Mouse (Mus musculus) layer of hippocampus, postnatal 36 days (tissue): ENCODE measurements around the gene Otop3. TPM values are rescaled to one million over a fixed set of nuclear protein-coding genes. Genes with fewer than 3 reads are reported as not detected.
A peak's percentile ranks its signal among the peaks of the same experiment; 100 is the strongest.

Source experiments
- DNase-seq, 2 experiments: peaks; one replicate each; pipeline ENCODE4 v3.0.0; 2022
- total RNA-seq, 2 experiments: library from RNA; stranded (reverse); gene quantifications; 2 replicates each; pipeline ENCODE4 v1.2.3; 2021

The Otop3 gene
- under 1 TPM in 1 of 2 experiments, not detected in 1; 0.22 TPM for total RNA-seq

DNA sequence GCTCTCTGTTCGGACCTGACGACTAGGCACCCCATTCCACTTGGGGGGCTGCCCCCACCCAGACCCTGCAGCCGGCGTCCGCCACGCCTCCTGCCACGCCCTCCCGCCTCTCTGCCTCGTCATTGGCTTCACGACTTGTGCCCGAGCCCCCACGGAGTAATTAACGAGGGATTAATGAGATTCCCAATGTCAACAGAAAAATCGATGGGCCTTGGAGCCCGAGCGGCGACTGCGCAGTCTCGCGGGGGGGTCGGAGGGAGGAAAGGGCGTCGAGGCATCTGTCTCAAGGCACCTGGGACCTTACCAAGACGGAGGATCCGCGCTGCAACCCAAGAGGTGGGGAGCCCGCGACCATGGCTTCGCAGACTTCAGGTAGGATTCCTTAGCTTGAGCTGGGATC lies at the start of gene Otop3:
Otop3 (plus strand) TSS at position 201 of the 400 bp plus-strand sequence.
- no peak for DNase-seq

- no peak for DNase-seq
Measured at GRCm38 (mm10) chr11:115285282-115285681, 49.2 kb upstream of the Otop3 start.

DNA sequence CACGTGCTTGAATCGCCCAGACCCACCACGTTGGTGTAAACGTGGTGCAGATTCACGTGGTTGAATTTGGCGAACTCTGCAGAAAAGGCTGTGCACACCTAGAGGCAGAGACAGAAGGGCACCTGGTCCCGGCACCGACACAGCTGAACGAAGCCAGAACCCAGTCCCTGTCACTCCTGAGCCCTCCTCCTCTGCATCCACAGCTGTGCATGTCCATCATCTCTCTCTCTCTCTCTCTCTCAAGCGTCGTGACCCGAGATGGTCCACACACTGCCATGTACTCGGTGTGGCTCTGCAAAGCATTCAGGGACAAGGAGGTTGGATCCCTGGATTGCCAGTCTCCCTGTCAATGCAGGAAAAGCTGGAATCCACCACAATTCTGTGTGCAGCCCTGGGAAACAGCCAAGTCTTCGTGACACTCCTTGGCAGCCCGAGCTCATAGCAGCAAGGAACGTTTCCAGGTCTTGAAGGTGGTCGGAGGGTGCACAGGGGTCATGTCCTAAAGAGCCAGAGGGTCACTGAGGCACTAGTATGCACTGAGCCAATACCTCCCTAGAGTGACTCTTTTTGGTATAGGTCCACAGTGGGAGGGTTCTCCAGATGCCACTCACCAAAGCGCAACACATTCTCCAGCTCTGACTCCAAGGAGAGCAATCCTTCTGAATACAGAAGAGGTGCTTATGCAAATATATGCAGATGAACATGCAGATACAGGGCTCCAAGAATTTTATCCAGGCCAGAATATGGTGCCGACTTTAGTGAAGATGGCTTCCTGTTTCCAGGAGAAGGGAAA lies 48.1 kb upstream of the Otop3 start:
- DNase-seq, result no peak

GRCm38 (mm10) chr11:115287386-115287785 lies 47.1 kb upstream of the Otop3 start:
- DNase-seq, result no peak

GRCm38 (mm10) chr11:115288305-115288704 lies 46.2 kb upstream of the Otop3 start:
- no peak for DNase-seq

DNA sequence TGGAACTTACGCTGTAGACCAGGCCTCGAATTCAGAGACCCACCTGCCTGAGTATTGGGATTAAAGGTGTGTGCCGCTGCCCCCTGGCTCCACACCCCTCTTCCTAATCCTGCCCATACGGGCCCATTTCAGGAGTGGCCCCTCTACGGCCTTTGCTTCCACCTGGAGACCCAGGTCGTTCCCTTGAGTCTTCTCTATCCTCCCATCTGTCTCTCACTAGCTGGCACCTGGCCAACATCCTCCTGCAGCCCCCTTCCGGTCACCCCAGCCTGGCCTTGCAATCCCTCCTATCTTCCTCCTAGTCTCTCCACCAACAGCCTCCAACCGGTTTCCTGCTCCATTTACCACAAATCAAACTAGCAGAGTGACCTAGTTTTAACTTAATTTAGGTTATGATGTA lies 44.6 kb upstream of the Otop3 start:
- DNase-seq, result no peak

GRCm38 (mm10) chr11:115290314-115290713 lies 44.2 kb upstream of the Otop3 start:
- no peak for DNase-seq

GRCm38 (mm10) chr11:115290919-115291318 lies 43.6 kb upstream of the Otop3 start:
- DNase-seq, result no peak

DNA sequence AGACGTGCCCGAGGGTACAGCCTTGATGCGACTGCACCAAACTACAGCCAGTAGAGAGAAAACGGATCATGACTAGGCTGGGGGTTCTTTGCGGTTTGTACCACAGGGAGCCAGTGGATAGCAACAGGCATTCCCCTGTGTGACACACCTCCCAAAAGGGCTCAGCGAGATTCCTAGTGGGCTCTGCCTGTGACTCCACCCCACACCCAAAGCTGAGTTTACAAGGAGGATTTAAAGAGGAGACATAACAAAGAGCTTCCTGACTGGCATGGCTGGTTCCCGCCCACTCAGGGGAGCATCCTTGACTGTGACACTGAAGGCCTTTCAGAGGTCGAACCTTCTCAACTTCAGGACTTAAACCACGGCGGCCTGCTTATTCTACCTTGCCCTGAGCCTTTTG lies 43.0 kb upstream of the Otop3 start:
- DNase-seq, result no peak

DNA sequence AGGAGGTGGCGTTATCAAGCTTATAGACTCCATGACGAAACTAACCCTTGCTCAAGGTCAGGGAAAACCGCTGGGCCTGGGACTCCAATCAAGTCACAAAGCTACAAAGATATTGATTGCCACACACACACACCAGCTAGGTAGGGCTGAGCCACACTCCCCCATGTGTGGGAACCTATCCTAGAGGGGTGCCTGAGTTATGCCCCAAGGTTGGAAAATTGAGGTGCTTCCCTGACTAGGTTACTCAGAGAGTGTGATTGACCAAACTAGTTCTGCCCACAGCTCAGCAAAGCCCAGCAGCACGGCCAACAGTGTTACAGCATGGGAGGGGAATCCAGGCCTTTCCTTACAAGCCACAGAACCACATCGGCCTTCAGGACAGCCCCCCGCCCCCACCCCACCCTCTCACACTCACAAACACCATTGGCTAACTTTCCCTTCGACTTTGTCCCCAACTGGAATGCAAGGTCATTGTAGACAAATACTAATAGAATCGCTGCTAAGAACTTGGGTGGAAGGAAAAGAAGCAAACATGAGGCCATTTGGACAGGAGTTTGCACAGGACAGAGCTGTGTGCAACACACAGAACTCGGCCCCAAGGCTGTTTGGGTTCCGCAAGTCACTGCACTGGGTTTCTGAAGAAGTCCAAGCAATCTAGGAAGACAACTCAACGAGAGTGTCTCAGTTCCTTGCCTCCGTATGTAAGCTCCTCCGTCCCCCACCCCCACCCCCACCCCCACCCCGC lies 41.7 kb upstream of the Otop3 start:
- no peak for DNase-seq

- no peak for DNase-seq
Measured at GRCm38 (mm10) chr11:115295939-115296338, 38.6 kb upstream of the Otop3 start.

- DNase-seq, result no peak
Measured at GRCm38 (mm10) chr11:115296471-115297210, 37.9 kb upstream of the Otop3 start.

DNA sequence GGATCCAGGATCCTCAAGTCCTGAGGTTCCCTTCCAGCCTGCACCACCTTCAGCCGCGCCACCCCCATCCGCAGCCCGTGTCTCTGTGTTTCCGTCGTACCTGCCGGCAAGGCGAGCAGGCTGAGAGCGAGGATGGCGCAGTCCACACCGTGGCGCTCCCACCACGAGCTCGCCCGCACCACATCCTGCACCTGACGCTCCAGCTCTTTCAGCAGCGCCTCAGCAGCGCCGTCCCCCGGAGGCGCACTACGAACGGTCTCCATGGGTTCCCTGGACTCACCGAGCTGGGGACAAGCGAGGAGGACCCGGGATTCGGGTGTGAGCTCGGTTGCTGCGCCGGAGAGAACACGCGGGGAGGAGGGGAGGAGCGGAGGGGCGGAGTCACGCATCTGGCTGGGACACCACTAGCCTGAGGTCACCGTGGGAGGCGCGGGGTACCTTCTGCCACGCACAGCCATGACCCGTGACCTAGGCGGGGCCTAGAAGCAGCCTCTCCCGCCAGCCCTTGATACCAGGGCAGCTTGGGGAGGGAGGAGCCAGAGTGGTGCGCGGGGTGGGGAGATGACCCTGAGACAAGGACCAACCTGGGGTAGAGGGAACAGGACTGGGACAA lies 37.2 kb upstream of the Otop3 start, which contains the start of gene Fads6:
Fads6 (minus strand) TSS at position 450 of the 613 bp plus-strand sequence.
- DNase-seq, result peak; percentile 69 to 76

DNA sequence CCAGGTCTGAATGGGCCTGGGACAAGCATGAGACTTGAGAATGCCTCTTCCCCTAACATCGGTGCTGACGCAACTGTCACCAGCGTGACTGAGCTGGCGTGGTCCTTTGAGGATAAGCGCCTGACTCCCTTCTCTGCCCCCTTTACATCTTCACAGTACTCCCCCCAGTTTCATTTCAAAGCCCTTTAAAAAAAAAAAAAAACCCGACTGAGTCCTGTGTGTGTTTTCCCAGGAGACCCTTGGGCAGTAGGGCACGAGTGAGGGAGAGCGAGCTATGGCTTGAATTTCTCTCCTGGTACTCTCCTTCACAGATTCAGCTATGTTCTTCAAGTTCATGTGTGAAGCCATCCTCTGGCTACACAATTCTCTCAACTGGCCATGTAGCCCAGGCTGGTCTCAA lies 36.4 kb upstream of the Otop3 start:
- DNase-seq, result no peak

- no peak for DNase-seq
Measured at GRCm38 (mm10) chr11:115300745-115301144, 33.8 kb upstream of the Otop3 start.

DNA sequence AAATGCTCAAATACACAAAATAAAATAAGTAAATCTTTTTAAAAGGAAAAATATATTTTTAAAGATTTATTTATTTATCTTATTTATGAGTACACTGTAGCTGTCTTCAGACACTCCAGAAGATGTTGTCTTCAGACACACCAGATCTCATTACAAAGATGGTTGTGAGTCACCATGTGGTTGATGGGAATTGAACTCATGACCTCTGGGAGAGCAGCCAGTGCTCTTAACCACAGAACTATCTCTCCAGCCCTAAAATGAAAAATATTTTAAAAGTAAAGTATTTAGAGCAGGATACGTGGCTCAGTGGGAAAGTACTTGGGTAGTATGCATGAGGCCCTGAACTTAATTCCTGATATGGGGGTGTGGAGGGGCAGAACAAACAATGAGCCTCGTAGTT lies 33.2 kb upstream of the Otop3 start:
- DNase-seq, result no peak

DNA sequence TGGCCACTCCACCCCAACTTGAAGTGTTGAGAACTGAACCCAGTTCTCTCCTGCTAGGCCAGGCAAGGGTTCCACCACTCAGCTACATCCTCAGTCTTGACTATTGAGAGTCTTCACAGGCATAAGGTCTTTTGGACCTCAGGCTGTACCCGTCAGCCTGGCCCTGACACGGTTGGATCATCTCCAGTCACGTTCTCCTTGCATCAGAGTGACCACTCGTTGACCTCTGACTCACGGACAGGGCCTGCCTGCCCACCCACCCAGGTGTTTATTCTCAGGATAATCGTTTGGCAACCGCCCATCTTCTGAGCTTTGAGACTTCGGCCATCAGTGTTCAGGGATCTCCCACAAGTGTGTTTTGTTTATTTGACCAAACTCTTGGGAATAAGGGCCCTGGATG lies 31.4 kb upstream of the Otop3 start:
- no peak for DNase-seq

DNA sequence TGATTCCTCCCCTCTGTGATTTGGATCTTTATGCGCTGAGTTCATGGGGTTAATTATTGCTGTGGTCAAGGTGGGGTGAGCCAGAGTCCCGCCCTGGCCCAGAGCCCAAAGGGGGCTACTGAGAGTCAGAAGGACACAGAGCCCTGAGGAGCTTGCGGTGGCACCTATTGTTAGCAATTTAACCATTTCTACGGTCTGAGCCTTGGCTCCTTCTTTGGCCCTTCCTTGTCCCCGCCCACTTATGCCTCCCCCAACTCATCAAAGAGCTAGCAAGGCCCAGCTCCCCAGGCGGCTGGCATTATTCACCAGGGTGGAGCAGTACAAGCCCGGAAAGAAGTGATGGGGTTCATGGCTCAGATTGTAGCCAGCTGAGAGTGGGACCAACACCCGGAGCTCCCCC lies 27.7 kb upstream of the Otop3 start, which contains the start of gene Otop2:
Otop2 (plus strand) TSS at position 301 of the 400 bp plus-strand sequence.
- DNase-seq, result no peak

DNA sequence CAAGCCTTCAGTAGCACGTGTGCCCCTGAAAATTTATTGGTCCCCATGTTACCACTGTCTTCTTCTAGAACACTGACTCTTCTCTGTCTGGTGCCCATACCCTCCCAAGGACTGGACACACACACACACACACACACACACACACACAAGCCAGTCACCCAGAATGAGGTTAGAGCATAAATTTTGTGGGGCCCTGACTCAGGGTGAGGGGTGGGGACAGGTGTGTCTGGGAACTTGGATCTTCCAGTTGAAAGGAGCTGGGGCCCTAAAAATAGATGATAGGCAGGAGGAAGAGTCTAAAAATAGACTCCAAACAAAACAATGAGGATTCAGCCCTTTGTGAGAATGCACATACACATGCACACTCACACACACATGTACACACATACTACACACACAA lies 25.8 kb upstream of the Otop3 start:
- DNase-seq, result no peak

DNA sequence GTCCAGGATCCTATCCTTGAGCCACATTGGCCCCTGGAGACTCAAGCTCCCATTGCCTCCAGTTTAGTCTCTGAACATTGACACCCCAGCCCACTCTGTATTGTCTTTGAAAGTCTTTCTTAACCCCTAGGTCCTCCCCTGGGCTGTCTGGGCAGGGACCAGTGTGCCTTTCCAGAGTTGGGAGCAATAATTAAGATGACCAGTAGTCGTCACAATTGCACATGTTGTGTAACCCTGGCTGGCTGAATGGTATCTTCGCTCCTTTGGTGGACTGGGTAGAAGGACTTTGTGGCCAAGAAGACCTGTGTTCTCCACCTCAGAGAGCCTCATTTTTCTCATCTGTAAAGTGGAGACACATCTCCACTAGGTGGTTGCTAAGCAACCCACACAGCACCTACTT lies 20.3 kb upstream of the Otop3 start:
- DNase-seq, result no peak

DNA sequence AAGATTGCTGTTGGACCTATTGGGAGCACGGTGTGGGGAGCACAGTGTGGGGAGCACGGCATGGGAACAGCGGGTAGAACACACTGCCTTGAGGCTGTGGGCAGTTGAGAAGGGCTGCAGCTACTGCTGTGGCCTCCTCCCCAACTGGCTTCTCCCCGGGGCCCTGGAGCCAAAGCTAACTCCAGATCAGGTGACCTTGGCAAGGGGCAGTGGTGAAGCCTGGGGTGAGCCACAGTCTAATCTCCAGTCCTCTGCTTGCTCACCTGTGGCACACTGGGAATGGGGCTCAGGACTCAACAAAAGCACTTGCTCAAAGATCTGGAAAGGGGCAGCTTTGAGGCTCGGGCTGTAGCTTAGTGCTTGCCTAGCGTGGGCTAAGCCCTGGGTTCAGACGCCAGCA lies 17.3 kb upstream of the Otop3 start:
- no peak for DNase-seq

DNA sequence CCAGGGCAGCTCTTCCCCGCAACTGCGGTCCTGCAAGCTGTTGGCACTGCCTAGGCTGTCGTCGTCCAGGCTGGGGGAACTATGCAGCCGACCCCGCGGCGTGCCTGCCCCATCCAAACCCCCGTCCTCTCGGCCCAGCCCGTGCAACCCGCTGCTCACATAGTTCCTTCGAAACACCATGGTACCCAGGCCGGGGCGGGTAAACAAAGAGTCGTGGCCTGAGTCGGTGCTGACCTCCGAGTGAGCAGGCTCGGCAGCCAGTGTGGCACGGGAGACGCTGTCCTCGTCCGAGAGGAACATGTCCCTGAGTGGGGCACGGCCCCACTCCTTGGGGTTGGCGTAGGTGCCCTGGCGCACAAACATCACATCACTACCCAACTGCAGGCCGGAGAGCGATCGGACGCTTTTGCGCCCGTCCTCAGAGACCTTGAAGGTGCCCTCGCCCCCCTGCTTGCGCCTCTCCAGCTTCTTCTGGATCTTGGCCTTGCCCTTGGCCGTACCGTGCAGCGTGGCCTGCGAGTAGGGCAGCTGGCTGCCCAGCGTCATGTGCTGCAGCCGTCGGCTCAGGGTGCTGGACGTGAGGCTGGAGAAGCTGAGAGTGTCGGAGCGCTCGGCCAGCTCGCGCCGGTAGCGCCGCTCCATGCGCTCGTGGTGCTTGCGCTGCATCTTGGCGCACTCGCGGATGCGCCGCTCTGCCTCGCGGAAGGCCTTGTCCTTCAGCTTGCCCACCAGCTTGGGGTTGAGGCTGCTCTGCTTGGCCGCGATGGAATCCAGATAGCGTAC lies 16.1 kb upstream of the Otop3 start:
- no peak for DNase-seq
